Mouse (Mus musculus) limb, embryonic 11.5 days (tissue): Measurements from ENCODE around the gene Gm21962. TPM values are rescaled to one million over a fixed set of nuclear protein-coding genes. Genes with fewer than 3 reads are reported as not detected.

Experiments used
- ATAC-seq: fragments of 200-750 bp; cut with Nextera tagmentation; 2 replicates; pipeline ENCODE4 v1.8.0; 2017; ENCODE audit warnings: low read depth; ENCODE audit not compliant: insufficient number of reproducible peaks, low FRiP score, low TSS enrichment
- DNase-seq: peaks from one replicate; pipeline ENCODE4 v3.0.0-alpha.2; 2015; ENCODE audit warnings: low spot score
- H3K27ac ChIP-seq: fragments of 300-500 bp; sonication (generic); replicated peaks from 2 replicates; pipeline ENCODE4 v1.5.1; 2014; ENCODE audit warnings: low read depth, mild to moderate bottlenecking, low read length
- H3K27me3 ChIP-seq: fragments of 300-500 bp; sonication (generic); 2 replicates; pipeline ENCODE4 v1.6.1; 2014; ENCODE audit warnings: mild to moderate bottlenecking, low read length, mixed read lengths; ENCODE audit not compliant: control insufficient read depth, insufficient read depth
- H3K36me3 ChIP-seq: fragments of 300-500 bp; sonication (generic); 2 replicates; pipeline ENCODE4 v1.6.1; 2014; ENCODE audit warnings: mild to moderate bottlenecking, low read length, moderate library complexity, mixed read lengths; ENCODE audit not compliant: control insufficient read depth, insufficient read depth
- H3K4me1 ChIP-seq: fragments of 300-500 bp; sonication (generic); 2 replicates; pipeline ENCODE4 v1.6.1; 2014; ENCODE audit warnings: low read length, mixed read lengths; ENCODE audit not compliant: control insufficient read depth, insufficient read depth
- H3K4me2 ChIP-seq: fragments of 300-500 bp; sonication (generic); 2 replicates; pipeline ENCODE4 v1.6.1; 2014; ENCODE audit warnings: low read depth, mild to moderate bottlenecking, moderate library complexity; ENCODE audit not compliant: severe bottlenecking
- H3K4me3 ChIP-seq: fragments of 300-500 bp; sonication (generic); 2 replicates; pipeline ENCODE4 v1.5.1; 2014; ENCODE audit warnings: low read depth, low read length
- H3K9ac ChIP-seq: fragments of 300-500 bp; sonication (generic); 2 replicates; pipeline ENCODE4 v1.6.1; 2014; ENCODE audit warnings: mild to moderate bottlenecking, low read length
- H3K9me3 ChIP-seq: fragments of 300-500 bp; sonication (generic); 2 replicates; pipeline ENCODE4 v1.6.1; 2016; ENCODE audit warnings: low read length; ENCODE audit not compliant: control insufficient read depth
- WGBS: fragments of 180-500 bp; shearing (Covaris S2); extraction: QIAGEN DNeasy Blood & Tissue Kit; methylation state at CpG from one replicate; pipeline ENCODE4 v1.1.7; 2014; 5-methylcytosine and 5-hydroxymethylcytosine counted together
- microRNA-seq: library from miRNA; unstranded; fragments of <30 nt; microRNA quantifications from one replicate; pipeline ENCODE4, GENCODE M21; 2016
- polyA plus RNA-seq: library from polyadenylated mRNA; unstranded; fragments of >200 nt; fragmentation: Nextera tagmentation; extraction: Ambion mirVana; gene quantifications from 2 replicates; pipeline ENCODE4 v1.2.1, GENCODE M21; 2014

The Gm21962 gene
- polyA plus RNA-seq, 1 experiment from 2014 or later = not detected

DNA sequence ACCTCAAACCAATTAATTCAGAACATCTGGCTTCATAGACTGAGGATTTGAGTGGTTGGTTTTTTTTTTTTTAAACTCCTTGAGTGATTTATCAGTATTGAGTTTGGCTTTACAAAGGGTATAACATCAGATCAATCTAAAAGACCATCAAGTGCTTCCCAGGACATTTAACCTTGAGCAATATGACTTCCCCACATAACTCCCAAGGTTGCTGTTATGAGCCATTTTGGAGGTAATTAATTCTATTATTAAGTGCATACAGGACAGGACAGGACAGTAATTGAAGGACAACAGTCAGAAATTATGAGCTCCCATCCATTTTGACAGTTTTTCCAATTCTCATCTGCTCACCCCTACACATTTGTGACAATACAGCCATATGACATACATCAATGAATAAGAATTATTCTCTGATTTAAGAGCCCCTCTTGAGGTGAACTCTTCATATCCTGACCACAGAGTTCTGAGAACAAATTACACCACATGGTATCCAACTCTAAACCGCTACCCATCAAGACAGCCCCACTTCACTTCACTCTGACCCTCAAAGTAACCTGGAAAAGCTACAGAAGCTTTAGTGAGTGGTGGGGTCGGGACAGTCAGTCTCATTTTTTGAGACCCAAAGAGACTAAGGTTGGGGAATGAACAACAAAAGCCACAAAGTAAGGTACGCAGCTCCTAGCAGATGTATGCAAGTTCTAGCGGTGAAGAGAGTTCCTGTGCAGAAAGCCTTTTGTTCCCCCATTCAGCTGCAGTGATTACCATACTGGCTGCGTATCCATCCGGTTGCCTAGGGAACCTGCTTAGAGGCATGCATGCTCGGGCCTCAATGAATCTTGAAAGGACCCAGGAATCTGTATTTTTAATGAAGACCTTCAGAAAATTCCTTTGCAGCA, 11.8 kb downstream of the Gm21962 start:
- no peak overlapping the region for H3K4me3 ChIP-seq
- DNase-seq = peak; percentile 44

DNA sequence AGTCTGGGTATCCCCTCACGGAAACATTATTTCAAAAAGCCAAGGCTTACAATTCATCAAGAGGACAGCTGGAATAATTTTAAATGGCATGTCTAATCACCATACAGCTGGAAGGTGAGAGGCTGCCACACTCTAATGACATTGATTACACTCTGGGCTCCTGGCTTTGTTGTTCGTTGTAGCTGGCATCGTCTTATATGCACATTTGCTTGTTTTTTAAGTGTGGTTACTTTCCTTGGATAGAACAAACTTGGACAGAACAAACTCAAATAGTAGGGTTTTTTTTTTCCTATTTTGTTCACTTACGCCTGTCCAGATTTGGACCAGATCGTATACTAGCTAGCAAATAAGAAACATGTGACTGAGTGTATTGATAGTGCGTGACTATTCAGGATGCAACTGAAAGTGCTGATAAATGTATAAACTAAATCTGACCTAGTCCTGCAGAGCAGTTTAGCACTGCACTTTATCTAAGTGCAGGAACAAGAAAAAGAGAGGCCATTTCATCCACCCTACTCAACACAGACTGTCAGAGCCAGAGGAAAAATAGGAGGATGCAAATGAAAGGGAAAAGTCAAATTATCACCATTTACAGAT, 12.6 kb downstream of the Gm21962 start:
- Histone ChIP-seq H3K4me3 (no peak overlapping the region), H3K27me3 (no peaks in the 10 kb centered on the region), H3K4me2 (no peak overlapping the region), H3K9me3 (no peaks in the 10 kb centered on the region), H3K36me3 (no peaks in the 10 kb centered on the region), H3K9ac (no peak overlapping the region), H3K27ac (no peak overlapping the region), H3K4me1 (peaks cover 6% of the 10 kb centered on the region; the same call in 1 of the 2 replicates)
- DNase-seq (no peak), ATAC-seq (no peak)
- 33% methylated on average over 6 of the region's 6 CpGs for WGBS

More for the DNA sequence above, 11.8 kb downstream of the Gm21962 start:
- Histone ChIP-seq H3K27ac (no peak overlapping the region), H3K9me3 (no peaks in the 10 kb centered on the region), H3K27me3 (no peaks in the 10 kb centered on the region), H3K4me2 (no peak overlapping the region), H3K4me1 (peaks cover 6% of the 10 kb centered on the region; the same call in 1 of the 2 replicates), H3K9ac (no peak overlapping the region), H3K36me3 (no peaks in the 10 kb centered on the region)
- 24% methylated on average over 7 of the region's 7 CpGs for WGBS
- 0 out of 2 replicates have a peak, but pooled peaks have one; percentile 75 for ATAC-seq

GRCm38 (mm10) chr3:137686932-137687331, 15.6 kb downstream of the Gm21962 start:
- WGBS = 94% methylated on average over 2 of the region's 2 CpGs
- Histone ChIP-seq H3K4me1 (peaks cover 6% of the 10 kb centered on the region; the same call in 1 of the 2 replicates), H3K4me2 (no peak overlapping the region), H3K27me3 (no peaks in the 10 kb centered on the region), H3K36me3 (no peaks in the 10 kb centered on the region), H3K27ac (no peak overlapping the region), H3K4me3 (no peak overlapping the region), H3K9ac (no peak overlapping the region), H3K9me3 (no peaks in the 10 kb centered on the region)
- no peak for ATAC-seq
- DNase-seq = no peak

DNA sequence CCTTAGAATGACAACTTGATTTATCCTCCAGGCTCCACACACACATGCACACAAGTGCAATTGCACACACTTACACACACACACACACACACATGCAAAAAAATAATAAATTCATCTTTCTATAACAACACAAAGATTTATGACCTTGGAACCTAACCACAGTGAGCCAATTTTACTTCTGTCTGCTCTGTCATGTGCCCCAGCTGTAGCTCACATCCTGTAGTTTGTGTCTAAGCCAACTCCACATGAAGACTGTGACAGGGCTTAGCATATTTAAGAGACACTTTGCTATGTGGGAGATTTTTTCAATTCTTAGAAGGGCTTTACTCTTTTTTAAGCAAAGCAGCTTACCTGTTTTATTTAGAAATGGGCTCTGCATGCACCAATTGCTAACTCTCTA, 20.2 kb downstream of the Gm21962 start:
- H3K9me3 ChIP-seq = no peaks in the 10 kb centered on the region
- H3K9ac ChIP-seq = no peak overlapping the region
- DNase-seq = no peak
- no peak for ATAC-seq
- H3K27me3 ChIP-seq = no peaks in the 10 kb centered on the region
- no peak overlapping the region for H3K4me2 ChIP-seq
- H3K4me1 ChIP-seq = no peaks in the 10 kb centered on the region
- no peaks in the 10 kb centered on the region for H3K36me3 ChIP-seq
- no peak overlapping the region for H3K27ac ChIP-seq
- no peak overlapping the region for H3K4me3 ChIP-seq

DNA sequence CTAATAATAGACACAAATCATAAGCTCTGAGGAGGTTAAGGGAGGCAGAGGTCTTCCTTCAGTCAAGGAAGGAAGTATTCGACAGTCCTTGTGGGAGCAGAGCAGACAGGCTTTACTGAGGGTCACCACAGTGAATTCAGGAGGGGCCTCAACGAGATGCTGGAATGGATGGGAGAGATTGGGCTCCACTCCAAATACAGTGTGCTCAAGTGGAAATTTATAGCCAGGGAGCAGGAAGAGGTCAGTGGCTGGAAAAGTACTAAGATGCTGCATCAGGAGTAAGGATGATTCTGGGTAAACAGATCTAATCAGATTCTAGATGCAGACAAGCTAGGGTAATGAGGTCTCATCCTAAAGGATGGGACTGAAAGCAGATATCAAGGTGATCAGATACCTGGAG, 44.6 kb downstream of the Gm21962 start:
- no peak for DNase-seq
- Histone ChIP-seq H3K4me2 (no peak overlapping the region), H3K27me3 (no peaks in the 10 kb centered on the region), H3K4me3 (no peak overlapping the region), H3K27ac (no peak overlapping the region), H3K9me3 (no peaks in the 10 kb centered on the region), H3K36me3 (no peaks in the 10 kb centered on the region), H3K4me1 (no peaks in the 10 kb centered on the region), H3K9ac (no peak overlapping the region)
- 71% methylated on average over 2 of the region's 2 CpGs for WGBS
- ATAC-seq = no peak

DNA sequence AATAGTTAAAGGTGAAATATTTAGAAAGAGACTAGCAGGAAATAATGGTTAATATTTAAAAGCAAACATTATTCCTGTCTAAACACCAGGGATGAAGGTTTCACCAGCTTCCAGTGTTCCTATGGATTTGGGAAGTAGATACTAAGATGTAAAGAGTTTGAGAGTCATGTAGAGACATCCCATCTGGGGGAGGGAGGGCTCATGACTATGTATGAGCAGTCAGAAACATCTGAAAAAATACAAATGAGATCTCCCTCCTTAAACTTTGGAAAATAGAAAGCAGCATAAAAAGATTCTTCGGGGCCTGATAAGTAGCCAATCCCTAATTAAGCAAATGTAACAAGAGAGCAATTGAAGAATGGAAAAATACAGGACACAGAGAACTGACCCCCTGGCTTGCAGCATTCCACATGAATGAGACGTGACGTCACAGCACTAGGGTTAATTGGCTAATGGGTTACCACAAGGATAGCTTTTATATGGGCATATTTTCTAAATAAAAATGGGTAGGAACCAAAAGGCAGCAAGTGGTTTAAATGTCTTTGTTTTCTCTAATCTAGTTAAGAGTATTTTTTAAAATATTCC, 45.3 kb downstream of the Gm21962 start:
- no peaks in the 10 kb centered on the region for H3K4me1 ChIP-seq
- no peaks in the 10 kb centered on the region for H3K27me3 ChIP-seq
- no peak overlapping the region for H3K27ac ChIP-seq
- H3K4me3 ChIP-seq = no peak overlapping the region
- no peak for DNase-seq
- no peak overlapping the region for H3K9ac ChIP-seq
- H3K36me3 ChIP-seq = no peaks in the 10 kb centered on the region
- WGBS = 79% methylated on average over 3 of the region's 3 CpGs
- no peak for ATAC-seq
- H3K9me3 ChIP-seq = no peaks in the 10 kb centered on the region
- H3K4me2 ChIP-seq = no peak overlapping the region

Small RNA genes within 50 kb of the gene (microRNA-seq; reads per million reads assigned to microRNA genes)
- not detected for gene Gm22468

Other genes with a start within 250 kb of the Gm21962 start
- gene Ddit4l, start 49.9 kb upstream of the Gm21962 start, polyA plus RNA-seq = 6.0 and 8.0 TPM in 2 replicates
- gene H2afz, start 193.0 kb downstream of the Gm21962 start, polyA plus RNA-seq = 3,201 and 3,406 TPM in 2 replicates
- gene Dnajb14, start 196.2 kb downstream of the Gm21962 start, polyA plus RNA-seq = 10.4 and 12.7 TPM in 2 replicates
- 99.3 and 99.8 TPM in 2 replicates for gene Lamtor3, start 247.0 kb downstream of the Gm21962 start, polyA plus RNA-seq